Mouse (Mus musculus) liver, embryonic 14.5 days (tissue): ENCODE measurements at regions not wholly inside any gene's neighbourhood (a gene's known extent, or its start where the extent isn't known, plus 50 kb on each side); places are given as distances from the start of the nearest gene placed in this dataset.

Experiments used
- ATAC-seq: fragments of 200-750 bp; cut with Nextera tagmentation; 2 replicates; pipeline ENCODE4 v1.8.0; 2017; ENCODE audit warnings: moderate number of reproducible peaks, mild to moderate bottlenecking, moderate library complexity; ENCODE audit not compliant: insufficient read depth
- DNase-seq, 3 experiments: peaks; one replicate each; pipeline ENCODE4 v3.0.0-alpha.2; 2012 to 2013; ENCODE audit warnings: low read depth in 3 of 3, low spot score in 3 of 3
- H3K27ac ChIP-seq: fragments of 300-500 bp; sonication (generic); 2 replicates; pipeline ENCODE4 v1.5.1; 2014; ENCODE audit warnings: moderate library complexity, mild to moderate bottlenecking, control low read depth, inconsistent platforms
- H3K27me3 ChIP-seq: fragments of 300-500 bp; sonication (generic); 2 replicates; pipeline ENCODE4 v1.6.1; 2014; ENCODE audit warnings: mild to moderate bottlenecking, low read length, moderate library complexity; ENCODE audit not compliant: control insufficient read depth, insufficient read depth
- H3K36me3 ChIP-seq: fragments of 300-500 bp; sonication (generic); replicated peaks from 2 replicates; pipeline ENCODE4 v1.6.1; 2014; ENCODE audit warnings: low read depth; ENCODE audit not compliant: control insufficient read depth, insufficient read depth
- H3K4me1 ChIP-seq, 2 experiments: fragments of 200-500 bp in 1 of 2; fragments of 300-500 bp in 1 of 2; sonication (generic) in 1 of 2; replicated peaks; 2 replicates each; pipeline ENCODE4 v1.6.1; 2012 to 2014; ENCODE audit warnings: antibody characterized with exemption in 1 of 2, inconsistent platforms in 1 of 2, low read length in 1 of 2; ENCODE audit not compliant: control insufficient read depth in 2 of 2, insufficient read depth in 2 of 2
- H3K4me2 ChIP-seq: fragments of 300-500 bp; sonication (generic); 2 replicates; pipeline ENCODE4 v1.6.1; 2014; ENCODE audit warnings: low read depth, mild to moderate bottlenecking, control low read depth, moderate library complexity
- H3K4me3 ChIP-seq, 2 experiments: fragments of 200-500 bp in 1 of 2; fragments of 300-500 bp in 1 of 2; sonication (generic) in 1 of 2; 2 replicates each; pipeline ENCODE4 v1.5.1; 2012 to 2014; ENCODE audit warnings: low read depth in 2 of 2, low read length in 2 of 2, mild to moderate bottlenecking in 2 of 2, control low read depth in 1 of 2, inconsistent platforms in 1 of 2, moderate library complexity in 1 of 2; ENCODE audit not compliant: insufficient read depth in 1 of 2
- H3K9ac ChIP-seq: fragments of 300-500 bp; sonication (generic); replicated peaks from 2 replicates; pipeline ENCODE4 v1.6.1; 2014; ENCODE audit warnings: mild to moderate bottlenecking, control low read depth, moderate library complexity
- H3K9me3 ChIP-seq: fragments of 300-500 bp; sonication (generic); 2 replicates; pipeline ENCODE4 v1.6.1; 2016; ENCODE audit warnings: low read length, mixed read lengths; ENCODE audit not compliant: control insufficient read depth
- CTCF ChIP-seq: IDR thresholded peaks from 2 replicates; pipeline ENCODE4 v1.5.1; 2016; ENCODE audit warnings: antibody characterized with exemption, low read depth, control low read depth
- EP300 ChIP-seq: IDR thresholded peaks from 2 replicates; pipeline ENCODE4 v1.6.1; 2016; ENCODE audit warnings: antibody characterized with exemption, low read depth
- WGBS: fragments of 180-500 bp; shearing (Covaris S2); extraction: QIAGEN DNeasy Blood & Tissue Kit; methylation state at CpG from one replicate; pipeline ENCODE4 v1.1.7; 2014; ENCODE audit not compliant: insufficient replicate concordance; 5-methylcytosine and 5-hydroxymethylcytosine counted together

DNA sequence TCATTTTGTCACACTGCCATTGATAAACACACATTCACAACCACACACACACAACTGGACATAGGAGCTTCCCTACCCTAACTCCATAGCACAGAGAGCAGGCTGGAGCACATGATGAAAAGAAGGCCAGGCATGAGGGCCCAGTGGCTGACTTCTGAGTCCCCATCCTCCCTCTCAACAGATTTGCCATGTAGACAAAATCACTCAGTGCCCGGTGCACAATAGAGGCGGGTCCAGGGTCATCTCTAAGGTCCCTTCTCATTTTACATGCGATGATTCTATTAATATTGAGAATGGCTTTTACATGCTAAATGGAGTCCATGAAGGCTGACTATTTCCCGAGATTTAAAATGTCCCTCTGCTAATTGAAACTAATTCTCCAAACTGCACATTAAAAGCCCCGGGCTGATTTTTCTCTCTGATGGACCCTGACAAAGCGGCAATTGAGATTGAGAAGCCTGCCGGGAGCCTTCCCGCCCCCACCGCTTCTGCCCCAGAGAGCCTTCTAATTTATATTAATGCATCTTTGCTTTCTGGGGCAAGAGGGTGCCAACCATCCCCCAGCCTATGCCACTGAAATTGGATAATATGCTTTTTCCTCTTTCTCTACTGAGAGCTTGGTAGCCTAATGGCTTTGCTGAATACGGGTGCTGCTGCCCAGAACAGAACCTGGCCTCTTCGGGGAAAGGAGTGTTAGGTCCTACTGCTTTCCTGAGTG lies 252.7 kb upstream of the Dio3 start:
- TF ChIP-seq CTCF (no peak), EP300 (no peak)
- Histone ChIP-seq H3K4me2 (no peak overlapping the region), H3K27me3 (no peaks in the 10 kb centered on the region), H3K9me3 (no peaks in the 10 kb centered on the region), H3K4me1 (peaks cover 0 to 12% of the 10 kb centered on the region in 2 experiments; a peak in 2 of 4 replicates), H3K36me3 (no peaks in the 10 kb centered on the region), H3K4me3 (no peak overlapping the region), H3K9ac (no peak overlapping the region), H3K27ac (no peak overlapping the region)
- DNase-seq (no peak), ATAC-seq (no peak)
- WGBS, result 63% methylated on average over 11 of the region's 11 CpGs

DNA sequence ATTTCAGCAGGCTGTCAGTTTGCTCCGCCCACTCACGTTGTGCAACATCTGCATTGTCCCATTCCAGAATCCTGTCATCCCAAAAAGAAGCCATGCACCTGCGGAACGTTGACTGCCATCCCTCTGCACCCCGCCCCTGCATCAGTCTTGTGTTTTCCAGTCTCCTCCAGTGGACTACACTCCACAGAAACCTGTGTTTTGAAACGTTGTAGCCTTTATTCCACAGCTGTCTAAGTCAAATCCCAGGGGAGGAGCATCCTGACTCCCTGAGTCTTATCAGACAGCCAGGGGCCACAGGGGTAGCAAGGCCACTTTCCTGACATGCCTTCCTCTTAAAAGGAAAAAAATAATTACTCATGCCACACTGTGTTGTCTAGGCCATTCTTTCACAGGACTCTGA lies 251.5 kb upstream of the Dio3 start:
- H3K4me3 ChIP-seq, result no peak overlapping the region
- ATAC-seq (no peak), DNase-seq (no peak)
- H3K9ac ChIP-seq, result no peak overlapping the region
- TF ChIP-seq EP300 (no peak), CTCF (no peak)
- peaks cover 0 to 12% of the 10 kb centered on the region in 2 experiments; a peak in 2 of 4 replicates for H3K4me1 ChIP-seq
- H3K27ac ChIP-seq, result no peak overlapping the region
- no peaks in the 10 kb centered on the region for H3K9me3 ChIP-seq
- H3K36me3 ChIP-seq, result no peaks in the 10 kb centered on the region
- H3K27me3 ChIP-seq, result no peaks in the 10 kb centered on the region
- 57% methylated on average over 6 of the region's 6 CpGs for WGBS
- no peak overlapping the region for H3K4me2 ChIP-seq

DNA sequence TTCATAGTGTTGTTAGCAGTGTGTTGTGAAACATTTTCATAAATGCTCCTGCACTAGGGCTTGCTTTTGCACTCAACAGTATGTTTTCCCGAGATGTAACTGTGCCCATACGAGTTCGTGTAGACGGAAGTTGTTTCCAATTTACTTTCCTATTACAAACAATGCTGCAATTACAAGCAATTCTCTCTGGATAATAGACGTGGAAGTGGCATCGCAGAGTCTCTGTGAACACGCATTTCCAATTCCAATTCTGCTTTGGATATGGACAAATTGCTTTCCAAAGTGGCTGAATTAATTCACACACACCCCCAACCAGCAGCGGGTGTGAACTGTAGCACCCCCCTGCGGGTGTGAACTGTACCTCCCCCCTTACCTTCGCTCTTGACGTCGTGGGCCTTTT lies 250.9 kb upstream of the Dio3 start:
- Histone ChIP-seq H3K9me3 (no peaks in the 10 kb centered on the region), H3K9ac (no peak overlapping the region), H3K4me1 (peaks cover 0 to 12% of the 10 kb centered on the region in 2 experiments; a peak in 2 of 4 replicates), H3K27me3 (no peaks in the 10 kb centered on the region), H3K4me2 (no peak overlapping the region), H3K27ac (no peak overlapping the region), H3K36me3 (no peaks in the 10 kb centered on the region), H3K4me3 (no peak overlapping the region)
- no peak for DNase-seq
- no peak for ATAC-seq
- WGBS, result 61% methylated on average over 12 of the region's 12 CpGs
- no peak for TF ChIP-seq EP300
- TF ChIP-seq CTCF, result no peak

DNA sequence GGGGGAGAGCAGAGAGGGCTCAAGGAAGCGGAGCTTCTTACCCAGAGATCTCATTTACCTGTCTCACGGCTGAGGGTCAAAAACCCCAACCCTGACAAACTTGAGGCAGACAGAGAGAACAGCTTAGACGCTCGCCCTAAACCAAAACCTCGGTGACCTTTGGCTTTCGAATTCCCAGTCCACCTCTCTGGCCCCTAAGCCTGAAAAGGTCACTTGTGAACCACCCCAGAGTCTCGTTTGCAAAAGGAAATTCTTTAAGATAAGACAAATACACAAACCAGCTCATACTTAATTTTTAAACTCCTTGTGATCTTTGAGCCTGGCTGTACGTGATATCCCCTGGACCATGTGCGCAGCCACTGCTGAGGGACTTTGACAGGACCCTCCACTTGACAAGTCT lies 250.2 kb upstream of the Dio3 start:
- TF ChIP-seq EP300, result no peak
- H3K4me2 ChIP-seq, result no peak overlapping the region
- no peaks in the 10 kb centered on the region for H3K36me3 ChIP-seq
- no peak for ATAC-seq
- H3K27me3 ChIP-seq, result no peaks in the 10 kb centered on the region
- WGBS, result 47% methylated on average over 9 of the region's 9 CpGs
- H3K27ac ChIP-seq, result no peak overlapping the region
- H3K9me3 ChIP-seq, result no peaks in the 10 kb centered on the region
- H3K9ac ChIP-seq, result no peak overlapping the region
- DNase-seq, result no peak
- peaks cover 0 to 12% of the 10 kb centered on the region in 2 experiments; a peak in 2 of 4 replicates for H3K4me1 ChIP-seq
- H3K4me3 ChIP-seq, result no peak overlapping the region

DNA sequence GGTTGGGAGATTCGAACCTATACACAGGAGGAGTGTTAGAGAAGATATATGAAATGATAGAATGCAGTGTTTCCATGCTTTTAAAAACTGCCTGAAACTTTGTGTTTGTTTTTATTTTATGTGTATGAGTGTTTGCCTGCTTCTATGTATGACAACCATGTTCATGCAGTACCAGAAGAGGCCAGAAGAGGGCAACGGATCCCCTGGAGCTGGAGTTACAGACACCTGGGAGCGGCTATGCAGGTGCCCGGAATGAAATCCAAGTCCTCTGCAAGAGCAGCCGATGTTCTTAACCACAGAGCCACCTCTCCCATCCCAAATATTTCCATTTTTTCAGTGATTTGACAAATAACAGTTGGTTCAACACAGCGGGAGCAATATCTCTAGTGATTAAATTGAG lies 247.5 kb upstream of the Dio3 start:
- Histone ChIP-seq H3K4me2 (no peak overlapping the region), H3K9ac (no peak overlapping the region), H3K36me3 (no peaks in the 10 kb centered on the region), H3K27ac (no peak overlapping the region), H3K9me3 (no peaks in the 10 kb centered on the region), H3K27me3 (no peaks in the 10 kb centered on the region), H3K4me1 (peaks cover 0 to 8% of the 10 kb centered on the region in 2 experiments; a peak in 2 of 4 replicates), H3K4me3 (no peak overlapping the region)
- peak; percentile 52 for TF ChIP-seq CTCF
- no peak for TF ChIP-seq EP300
- 38% methylated on average over 6 of the region's 6 CpGs for WGBS
- ATAC-seq (no peak), DNase-seq (no peak)
